Mouse (Mus musculus): ENCODE results near the gene Suclg2.

DNA sequence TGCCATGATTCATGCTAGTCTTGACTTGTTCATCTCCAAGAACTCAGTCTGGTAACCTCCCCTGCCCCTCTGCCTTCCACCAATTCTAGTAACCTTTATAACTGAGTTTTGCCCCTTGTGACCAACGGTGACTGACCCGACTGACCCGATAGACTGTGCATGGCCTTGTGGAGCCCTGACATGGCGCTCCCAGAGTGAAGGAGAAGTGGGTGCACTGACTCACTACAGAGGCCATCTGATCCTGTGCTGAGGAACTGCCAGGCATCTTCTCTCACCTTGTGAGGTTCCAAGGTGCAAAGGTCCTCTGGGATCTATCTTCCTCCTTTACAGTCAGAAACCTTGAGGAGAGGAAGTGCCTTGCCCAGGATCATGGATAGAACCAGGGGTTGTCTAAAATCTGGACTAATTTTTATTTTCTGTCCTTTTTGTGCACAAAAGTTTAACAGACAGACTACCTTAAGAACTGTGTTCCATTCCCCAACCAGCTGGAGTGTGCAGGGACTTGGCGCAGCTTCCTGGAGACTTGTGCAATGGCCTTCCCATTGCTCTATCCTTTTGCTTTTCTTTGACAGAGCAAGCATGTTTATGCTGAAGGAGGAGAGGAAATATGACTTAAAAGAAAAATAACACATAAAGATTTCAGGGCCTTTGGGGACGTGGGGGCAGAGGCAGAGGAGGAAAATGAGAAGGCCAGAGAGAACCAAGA is 49.8 kb downstream of the Suclg2 start:
- TF ChIP-seq CTCF (IDR thresholded peaks at IDR 0.05; ENCODE audit: insufficient read depth, low read length) (no peak), POLR2A (IDR thresholded peaks at IDR 0.05; ENCODE audit: borderline replicate concordance, extremely low read depth, low read depth, low read length) (no peak)
